Mouse (Mus musculus): ENCODE measurements around the gene Gm16381. TPM values are rescaled to one million over a fixed set of nuclear protein-coding genes. Genes with fewer than 3 reads are reported as not detected.
"Not testable (repeated sequence)": the region's sequence is repeated elsewhere in the genome, so short reads cannot be mapped to it uniquely, and the experiment has no call there.

Gene Gm16381
- not detected in 2 replicates for polyA plus RNA-seq (2014; fragmentation: Nextera tagmentation; extraction: Ambion mirVana)

DNA sequence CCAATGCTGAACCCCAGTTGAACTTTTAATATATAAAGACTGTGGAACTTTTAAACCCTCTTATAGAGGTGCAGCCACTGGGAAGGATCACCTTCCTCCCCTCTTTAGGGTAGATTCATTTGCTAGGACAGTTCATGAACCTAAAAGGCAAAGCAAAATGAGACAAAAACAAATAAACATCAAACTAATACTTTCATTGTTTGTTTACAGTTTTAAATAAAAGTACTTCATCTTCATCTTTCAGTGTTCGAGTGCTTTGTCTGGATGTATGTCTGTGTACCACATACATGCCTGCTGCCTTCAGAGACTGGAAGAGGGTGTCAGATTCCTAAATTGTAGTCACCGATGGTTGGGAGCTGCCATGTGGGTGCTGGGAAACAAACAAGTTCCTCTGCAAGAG lies at the start of gene Gm16381:
Gene Gm16381 (minus strand): TSS at position 101 of the 400 bp plus-strand sequence.
- H3K27me3 ChIP-seq (ENCODE audit: insufficient read depth, low read length); H3K36me3 ChIP-seq (ENCODE audit: insufficient read depth); H3K4me1 ChIP-seq (ENCODE audit: insufficient read depth); DNase-seq; H3K4me2 ChIP-seq; H3K27ac ChIP-seq (ENCODE audit: low read depth); H3K9me3 ChIP-seq (ENCODE audit: low read depth, low read length); H3K9ac ChIP-seq; H3K4me3 ChIP-seq (ENCODE audit: low read depth, low read length); ATAC-seq (ENCODE audit: insufficient read depth): not testable (repeated sequence)
- WGBS, result 61% methylated on average over 1 of the region's 2 CpGs

GRCm38 (mm10) chr12:87652916-87653703 lies 8.7 kb upstream of the Gm16381 start:
- not testable (repeated sequence) for H3K27me3 ChIP-seq (ENCODE audit: insufficient read depth, low read length); H3K36me3 ChIP-seq (ENCODE audit: insufficient read depth); H3K9ac ChIP-seq; DNase-seq; H3K4me1 ChIP-seq (ENCODE audit: insufficient read depth); ATAC-seq (ENCODE audit: insufficient read depth); H3K4me2 ChIP-seq; H3K27ac ChIP-seq (ENCODE audit: low read depth); H3K9me3 ChIP-seq (ENCODE audit: low read depth, low read length); H3K4me3 ChIP-seq (ENCODE audit: low read depth, low read length)
- 50% methylated on average over 1 of the region's 4 CpGs for WGBS

DNA sequence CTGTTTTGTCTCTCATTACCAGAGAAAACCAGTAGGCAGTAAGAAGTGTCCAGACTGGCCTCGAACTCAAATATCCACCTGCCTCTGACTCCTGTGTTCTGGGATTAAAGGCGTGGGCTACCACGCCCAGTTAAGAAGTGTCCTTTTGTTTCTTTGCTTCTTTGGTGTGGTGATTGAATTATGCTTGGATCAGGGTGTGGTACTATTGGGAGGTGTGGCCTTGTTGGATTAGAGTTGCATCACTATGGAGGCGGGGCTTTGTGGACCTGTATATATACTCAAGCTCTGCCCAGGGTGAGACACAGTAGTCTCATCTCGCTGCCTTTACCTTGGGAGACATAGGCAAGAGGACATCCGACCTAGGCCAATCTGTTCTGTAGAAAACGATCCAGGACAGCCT lies 25.9 kb downstream of the Gm16381 start, which contains the start of gene Gm4027:
Gene Gm4027 (plus strand): TSS at position 301 of the 400 bp plus-strand sequence.
- H3K9ac ChIP-seq; H3K4me3 ChIP-seq (ENCODE audit: low read depth, low read length); H3K27me3 ChIP-seq (ENCODE audit: insufficient read depth, low read length); H3K4me2 ChIP-seq; H3K36me3 ChIP-seq (ENCODE audit: insufficient read depth); H3K9me3 ChIP-seq (ENCODE audit: low read depth, low read length); DNase-seq; H3K4me1 ChIP-seq (ENCODE audit: insufficient read depth); ATAC-seq (ENCODE audit: insufficient read depth); H3K27ac ChIP-seq (ENCODE audit: low read depth): not testable (repeated sequence)
- 74% methylated on average over 5 of the region's 7 CpGs for WGBS

GRCm38 (mm10) chr12:87602388-87602787 lies 42.0 kb downstream of the Gm16381 start, which contains the start of gene Oog1:
Gene Oog1 (plus strand): TSS chr12:87602688.
- not testable (repeated sequence) for H3K4me2 ChIP-seq; ATAC-seq (ENCODE audit: insufficient read depth)

DNA sequence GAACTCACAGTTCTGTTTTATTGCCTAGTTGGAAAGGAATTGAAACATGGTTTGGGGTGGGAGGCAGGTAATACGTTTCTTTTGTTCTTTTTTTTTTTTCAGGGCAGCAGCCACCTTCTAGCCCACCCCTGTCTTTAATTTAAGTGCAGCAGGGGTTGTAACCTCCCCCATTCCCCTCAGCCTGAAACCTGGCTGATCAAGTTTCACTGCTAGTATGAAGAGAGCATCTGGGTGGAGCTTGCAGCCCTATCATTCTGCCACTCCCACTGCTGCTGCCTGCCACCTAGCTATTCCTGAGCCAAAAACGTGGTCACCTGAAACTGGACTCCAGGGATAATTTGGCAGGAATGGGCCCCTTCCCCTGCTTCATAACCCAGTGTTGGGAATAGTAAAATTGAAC lies 43.0 kb downstream of the Gm16381 start:
- WGBS, result 6% methylated on average over 2 of the region's 2 CpGs
- not testable (repeated sequence) for H3K27ac ChIP-seq (ENCODE audit: low read depth); H3K4me2 ChIP-seq; H3K9ac ChIP-seq; H3K36me3 ChIP-seq (ENCODE audit: insufficient read depth); H3K4me3 ChIP-seq (ENCODE audit: low read depth, low read length); H3K4me1 ChIP-seq (ENCODE audit: insufficient read depth); DNase-seq; ATAC-seq (ENCODE audit: insufficient read depth); H3K27me3 ChIP-seq (ENCODE audit: insufficient read depth, low read length); H3K9me3 ChIP-seq (ENCODE audit: low read depth, low read length)

More at GRCm38 (mm10) chr12:87602388-87602787, 42.0 kb downstream of the Gm16381 start, which contains the start of gene Oog1:
- H3K9ac ChIP-seq; H3K36me3 ChIP-seq (ENCODE audit: insufficient read depth); H3K4me1 ChIP-seq (ENCODE audit: insufficient read depth); H3K9me3 ChIP-seq (ENCODE audit: low read depth, low read length); DNase-seq; H3K27ac ChIP-seq (ENCODE audit: low read depth); H3K27me3 ChIP-seq (ENCODE audit: insufficient read depth, low read length); H3K4me3 ChIP-seq (ENCODE audit: low read depth, low read length): not testable (repeated sequence)
- 75% methylated on average over 1 of the region's 2 CpGs for WGBS

Other genes starting within 250 kb of the Gm16381 start
- gene Slirp, start 200.7 kb downstream of the Gm16381 start, polyA plus RNA-seq (2014; fragmentation: Nextera tagmentation; extraction: Ambion mirVana), result 287 and 308 TPM in 2 replicates
- gene Alkbh1, start 200.6 kb downstream of the Gm16381 start, polyA plus RNA-seq (2014; fragmentation: Nextera tagmentation; extraction: Ambion mirVana), result 49.8 and 62.9 TPM in 2 replicates
- 126 and 131 TPM in 2 replicates for gene Snw1, start 172.3 kb downstream of the Gm16381 start, polyA plus RNA-seq (2014; fragmentation: Nextera tagmentation; extraction: Ambion mirVana)
- not detected in 2 replicates for gene Gm5788, start 149.9 kb downstream of the Gm16381 start, polyA plus RNA-seq (2014; fragmentation: Nextera tagmentation; extraction: Ambion mirVana)
- not detected in 2 replicates for gene Gm8300, start 130.3 kb downstream of the Gm16381 start, polyA plus RNA-seq (2014; fragmentation: Nextera tagmentation; extraction: Ambion mirVana)
- not detected in 2 replicates for gene Oog1, start 41.9 kb downstream of the Gm16381 start, polyA plus RNA-seq (2014; fragmentation: Nextera tagmentation; extraction: Ambion mirVana)
- gene Gm4027, start 25.8 kb downstream of the Gm16381 start, polyA plus RNA-seq (2014; fragmentation: Nextera tagmentation; extraction: Ambion mirVana), result not detected in 2 replicates
- not detected in 2 replicates for gene Gm21319, start 131.1 kb upstream of the Gm16381 start, polyA plus RNA-seq (2014; fragmentation: Nextera tagmentation; extraction: Ambion mirVana)
- not detected in 2 replicates for gene Gm21936, start 150.9 kb upstream of the Gm16381 start, polyA plus RNA-seq (2014; fragmentation: Nextera tagmentation; extraction: Ambion mirVana)
- gene BB287469, start 172.0 kb upstream of the Gm16381 start, polyA plus RNA-seq (2014; fragmentation: Nextera tagmentation; extraction: Ambion mirVana), result not detected in 2 replicates
- not detected in 2 replicates for gene Gm2001, start 197.7 kb upstream of the Gm16381 start, polyA plus RNA-seq (2014; fragmentation: Nextera tagmentation; extraction: Ambion mirVana)
- not detected in 2 replicates for gene Gm2016, start 229.5 kb upstream of the Gm16381 start, polyA plus RNA-seq (2014; fragmentation: Nextera tagmentation; extraction: Ambion mirVana)

Measured in lung, embryonic 14.5 days (tissue).